Mouse (Mus musculus) forelimb bud, embryonic 11.5 days (tissue): ENCODE data around the gene Kdm8.

Experiments used
- DNase-seq: peaks from one replicate; pipeline ENCODE4 v3.0.0-alpha.2; 2012; ENCODE audit warnings: low read depth, low spot score

Gene Kdm8

GRCm38 (mm10) chr7:125500879-125501278 lies 56.4 kb downstream of the Kdm8 start:
- DNase-seq, result no peak

- no peak for DNase-seq
Measured at GRCm38 (mm10) chr7:125503374-125504092, 59.1 kb downstream of the Kdm8 start.

GRCm38 (mm10) chr7:125504618-125505017 lies 60.1 kb downstream of the Kdm8 start:
- no peak for DNase-seq

GRCm38 (mm10) chr7:125505568-125505967 lies 61.1 kb downstream of the Kdm8 start:
- DNase-seq, result no peak

- DNase-seq, result no peak
Measured at GRCm38 (mm10) chr7:125507279-125507678, 62.8 kb downstream of the Kdm8 start.

GRCm38 (mm10) chr7:125511432-125511831 lies 67.0 kb downstream of the Kdm8 start:
- no peak for DNase-seq

GRCm38 (mm10) chr7:125511852-125512251 lies 67.4 kb downstream of the Kdm8 start:
- no peak for DNase-seq
